Mouse (Mus musculus) urinary bladder, postnatal 36 days (tissue): ENCODE measurements around the gene Cryab.

Experiments used
- DNase-seq, 2 experiments: peaks; one replicate each; pipeline ENCODE4 v3.0.0; 2022; ENCODE audit warnings: low spot score in 2 of 2, mixed read lengths in 1 of 2

Gene Cryab

DNA sequence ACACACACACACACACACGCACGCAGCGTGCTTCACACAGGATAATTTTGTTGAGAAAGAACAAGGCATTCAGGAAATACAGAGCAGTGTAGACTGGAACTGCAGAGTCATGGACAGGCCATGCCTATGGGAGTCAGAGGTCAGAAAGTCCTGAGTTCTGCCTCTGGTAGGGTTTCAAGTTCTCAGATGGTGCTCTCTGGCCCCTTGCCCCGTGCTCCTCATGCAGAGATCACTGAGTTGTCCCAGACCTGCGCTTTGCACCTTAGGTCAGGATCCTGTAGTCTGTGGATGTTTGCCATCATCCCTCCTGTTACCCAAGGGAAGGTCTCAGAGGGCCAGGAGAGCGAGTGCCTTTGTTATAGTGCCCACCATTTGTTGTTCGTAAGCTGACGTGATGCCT is 45.7 kb downstream of the Cryab start:
- DNase-seq = no peak

DNA sequence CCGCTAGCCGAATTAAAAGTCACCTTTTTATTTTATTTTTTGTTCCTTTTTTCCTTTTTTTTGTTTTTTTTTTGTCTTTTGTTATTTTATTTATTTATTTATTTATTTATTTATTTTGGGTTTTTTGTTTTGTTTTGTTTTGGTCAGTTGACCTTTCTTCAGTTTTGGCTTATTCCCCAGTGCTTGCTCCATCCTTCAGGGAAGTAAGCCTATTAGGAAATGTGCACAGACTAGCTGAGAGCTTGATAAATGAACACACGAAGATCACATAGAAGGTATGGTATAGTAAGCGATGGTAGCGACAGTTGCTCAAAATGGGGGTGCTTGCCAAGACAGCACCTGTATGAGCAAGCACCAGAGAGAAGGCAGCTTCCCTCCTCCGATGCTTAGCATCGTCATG is 46.5 kb downstream of the Cryab start:
- no peak for DNase-seq

DNA sequence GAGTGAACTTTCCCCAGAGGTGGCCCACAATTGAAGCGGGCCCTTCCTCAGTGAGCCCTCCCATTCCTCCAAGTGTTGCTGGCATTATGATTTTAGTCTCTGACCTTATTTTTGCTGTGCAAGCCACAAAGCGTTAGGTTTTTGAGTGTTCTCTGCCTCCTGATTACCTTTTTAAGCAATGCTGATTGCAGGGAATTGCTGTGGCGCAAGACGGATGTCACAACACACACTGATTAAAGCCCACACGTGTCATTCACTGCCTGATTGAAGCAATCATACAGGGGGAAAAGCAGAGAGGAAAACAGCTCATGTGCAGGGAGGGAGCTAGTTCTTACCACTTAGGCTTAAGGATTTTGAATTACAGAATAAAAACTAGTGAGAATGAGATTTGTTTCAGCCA is 47.2 kb downstream of the Cryab start:
- DNase-seq = peak in 1 of 2 experiments; percentile 59

DNA sequence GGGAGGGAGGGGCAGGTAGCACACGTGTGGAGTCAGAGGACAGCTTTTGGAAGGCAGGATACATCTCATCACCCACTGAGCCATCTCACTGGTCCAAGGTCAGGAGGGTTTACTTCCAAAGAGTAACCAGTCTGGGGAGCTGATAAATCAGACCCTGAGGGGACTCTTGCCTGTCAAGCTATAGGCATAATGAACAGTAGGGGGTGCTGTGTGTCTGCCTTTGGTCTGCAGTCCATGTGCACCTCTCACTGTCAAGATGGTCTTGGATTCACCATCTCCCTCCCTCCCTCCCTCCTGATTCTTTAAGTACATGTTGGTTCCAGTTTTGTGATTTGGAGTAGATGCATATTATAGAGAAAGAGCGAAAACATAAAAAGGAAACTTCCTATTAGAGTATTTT is 49.9 kb downstream of the Cryab start:
- no peak for DNase-seq

DNA sequence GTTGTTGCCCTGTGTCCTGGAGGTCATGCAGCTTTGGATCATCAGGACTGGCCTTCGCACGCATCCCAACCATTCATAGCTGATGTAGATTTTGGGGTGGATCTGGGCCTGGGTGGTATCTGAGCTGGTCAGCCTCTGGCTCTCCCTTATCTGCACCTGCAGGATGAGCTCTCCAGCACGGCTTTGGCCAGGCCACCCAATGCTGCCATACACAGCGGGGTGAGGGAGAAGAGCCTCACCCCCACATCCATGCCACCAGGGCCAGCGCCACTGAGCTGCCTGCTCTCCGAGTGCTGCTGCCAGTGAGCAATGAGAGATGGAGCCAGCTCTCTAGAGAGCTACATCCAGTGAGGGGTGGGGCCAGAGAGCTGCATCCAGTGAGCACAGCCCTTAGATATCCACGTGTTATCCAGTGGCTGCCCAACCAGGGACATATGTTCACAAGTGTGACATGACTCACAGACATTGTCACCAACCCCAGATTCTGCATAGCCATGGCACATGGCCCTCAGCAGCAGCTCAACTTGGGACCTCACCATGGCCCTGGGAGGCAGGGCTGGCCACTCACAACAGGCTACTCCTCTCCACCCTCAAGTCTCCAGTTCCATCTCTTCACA is 52.0 kb downstream of the Cryab start:
- no peak for DNase-seq
